Mouse (Mus musculus): ENCODE data around the gene Crybg1. TPM values are rescaled to one million over a fixed set of nuclear protein-coding genes. Genes with fewer than 3 reads are reported as not detected.
"Not testable (repeated sequence)": the region's sequence is repeated elsewhere in the genome, so short reads cannot be mapped to it uniquely, and the experiment has no call there.

Crybg1 gene
- polyA plus RNA-seq, 3 experiments from 2014 or later, result 11.4 to 37.7 (median 19.3) TPM

- ATAC-seq, result no peak
Observed at GRCm38 (mm10) chr10:43964943-43965342, 183.7 kb downstream of the Crybg1 start.

- peak; percentile 88 for ATAC-seq
Observed at GRCm38 (mm10) chr10:43953942-43954341, 194.7 kb downstream of the Crybg1 start.

- ATAC-seq, result no peak
Observed at GRCm38 (mm10) chr10:43945435-43945834, 203.2 kb downstream of the Crybg1 start.

DNA sequence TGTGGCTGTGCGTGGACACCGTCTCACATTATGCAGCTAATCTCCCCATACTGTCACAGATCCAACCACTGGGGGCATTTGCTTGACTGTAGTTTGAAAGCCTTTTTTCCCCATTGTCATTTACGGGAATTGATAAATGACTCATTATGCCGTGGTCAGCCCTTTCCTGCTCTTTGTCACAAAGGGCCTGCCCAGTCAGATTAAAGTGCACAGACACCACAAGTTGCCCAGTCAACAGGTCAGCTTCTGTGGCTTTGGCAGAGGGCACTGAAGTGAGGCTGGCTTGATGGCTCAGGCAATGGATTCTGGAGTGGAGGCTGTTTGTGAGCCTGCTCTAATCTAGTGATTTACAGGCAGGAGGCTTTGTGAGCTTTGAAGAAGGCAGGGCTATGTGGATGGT lies 204.9 kb downstream of the Crybg1 start:
- no peak for ATAC-seq

DNA sequence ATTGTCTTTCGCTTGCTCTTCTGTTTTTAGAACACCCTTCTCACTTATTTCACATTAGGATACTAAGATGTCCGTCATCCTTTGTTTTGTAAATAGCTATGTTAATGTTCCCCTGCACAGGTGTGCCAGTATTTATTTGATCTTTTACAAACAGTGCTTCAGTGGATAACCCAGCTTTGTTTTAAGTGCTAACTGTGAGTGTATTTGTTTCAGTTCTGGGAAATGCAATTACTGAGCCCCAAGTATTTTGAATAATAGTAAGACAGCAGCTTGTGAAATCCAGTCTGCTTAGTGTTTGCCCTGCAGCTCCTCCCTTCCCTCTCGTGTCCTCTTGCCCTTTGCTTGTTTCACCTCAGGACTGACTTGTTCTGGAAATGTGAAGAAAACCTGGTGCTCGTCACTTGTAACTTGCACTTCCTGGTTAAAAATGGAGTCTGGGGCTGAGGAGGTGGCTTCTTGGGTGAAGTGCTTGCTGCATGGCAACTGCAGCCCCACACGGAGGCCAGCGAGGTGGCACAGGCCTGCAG lies 209.5 kb downstream of the Crybg1 start:
- no peak for ATAC-seq

- ATAC-seq, result no peak
Observed at GRCm38 (mm10) chr10:43928596-43928995, 220.1 kb downstream of the Crybg1 start.

- ATAC-seq, result no peak
Observed at GRCm38 (mm10) chr10:43927736-43928135, 220.9 kb downstream of the Crybg1 start.

DNA sequence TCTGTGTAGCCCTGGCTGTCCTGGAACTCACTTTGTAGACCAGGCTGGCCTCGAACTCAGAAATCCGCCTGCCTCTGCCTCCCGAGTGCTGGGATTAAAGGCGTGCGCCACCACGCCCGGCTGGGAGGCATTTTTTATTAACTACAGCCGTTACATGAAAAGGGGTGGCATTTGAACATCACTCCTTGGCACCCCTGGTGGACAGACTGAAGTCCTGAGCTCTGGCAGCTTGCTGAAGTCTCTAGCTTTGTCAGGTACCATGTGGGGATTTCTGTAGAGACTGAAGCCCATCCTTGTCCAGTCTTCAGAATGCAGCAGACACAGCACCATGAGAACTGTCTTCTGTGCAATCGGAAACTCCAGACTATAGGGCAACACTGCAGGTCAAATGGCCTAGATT lies 222.9 kb downstream of the Crybg1 start:
- ATAC-seq, result not testable (repeated sequence)

- ATAC-seq, result no peak
Observed at GRCm38 (mm10) chr10:43923096-43923495, 225.6 kb downstream of the Crybg1 start.

GRCm38 (mm10) chr10:43918696-43919608 lies 229.7 kb downstream of the Crybg1 start:
- peak; percentile 90 for ATAC-seq

DNA sequence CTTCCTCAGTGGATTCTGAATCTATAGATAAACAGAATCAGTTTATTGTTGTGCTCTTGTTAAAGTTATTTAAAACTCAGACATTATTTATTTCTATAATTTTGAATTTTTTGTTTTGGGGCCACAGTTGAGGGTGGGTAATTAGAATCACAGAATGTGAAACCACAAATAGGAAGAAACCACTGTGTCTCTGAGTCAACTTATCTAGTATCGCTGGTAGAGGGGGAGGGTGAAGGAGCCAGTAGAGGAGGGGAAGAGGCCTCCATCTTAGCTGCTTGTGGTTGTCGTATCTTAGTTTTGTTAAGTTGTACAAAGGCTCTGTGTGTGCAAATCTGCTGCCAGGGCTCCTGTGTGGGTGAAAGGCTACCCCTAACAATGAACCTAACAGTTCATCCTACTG lies 231.9 kb downstream of the Crybg1 start:
- ATAC-seq, result no peak

GRCm38 (mm10) chr10:43916181-43916580 lies 232.5 kb downstream of the Crybg1 start:
- no peak for ATAC-seq

DNA sequence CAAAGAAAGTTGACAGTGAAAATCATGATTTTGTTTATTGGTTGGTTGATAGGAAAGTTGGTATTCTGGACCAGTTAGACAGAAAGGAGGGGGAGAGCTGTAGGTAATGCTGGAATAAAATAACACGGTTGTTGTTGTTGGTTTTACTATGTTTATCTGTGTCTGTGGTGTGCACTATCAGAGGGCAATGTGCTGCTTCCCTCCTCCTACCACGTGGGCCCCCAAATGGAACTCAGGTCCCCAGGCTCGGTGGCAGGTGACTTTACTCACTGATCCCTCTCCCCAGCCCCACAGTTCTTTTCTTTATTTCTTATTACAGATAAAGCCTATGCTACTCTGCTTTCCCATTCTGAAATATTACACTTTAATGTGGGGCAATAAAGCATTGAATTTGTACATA lies 236.4 kb downstream of the Crybg1 start:
- ATAC-seq, result no peak

GRCm38 (mm10) chr10:43910873-43911142 lies 237.8 kb downstream of the Crybg1 start:
- no peak for ATAC-seq

- ATAC-seq, result no peak
Observed at GRCm38 (mm10) chr10:43910032-43910872, 238.4 kb downstream of the Crybg1 start.

DNA sequence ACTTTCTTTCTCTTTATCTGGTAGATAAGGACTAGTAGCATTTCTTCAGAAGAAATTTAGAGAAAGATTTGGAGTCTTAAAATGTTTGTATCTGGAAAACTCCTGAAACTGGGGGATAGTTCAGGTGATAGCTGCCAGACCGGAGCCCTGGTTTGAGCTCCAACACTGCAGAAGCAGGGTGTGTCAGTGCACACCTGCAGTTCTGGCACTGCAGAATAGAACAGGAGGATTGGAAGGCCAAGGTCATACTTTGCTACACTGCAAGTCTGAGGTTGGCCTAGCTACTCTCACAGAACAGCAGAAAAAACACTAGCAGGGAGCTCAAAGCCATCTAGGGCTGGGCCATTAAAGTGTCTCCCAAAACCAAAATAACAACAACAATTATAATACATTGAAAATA lies 244.1 kb downstream of the Crybg1 start:
- ATAC-seq, result no peak

- peak; percentile 95 for ATAC-seq
Observed at GRCm38 (mm10) chr10:43901578-43902194, 247.0 kb downstream of the Crybg1 start, which contains the start of the genes Qrsl1 and Rtn4ip1. Qrsl1 (minus strand) TSS chr10:43901745. Rtn4ip1 (plus strand) TSS chr10:43901807.

GRCm38 (mm10) chr10:43900883-43901570 lies 247.6 kb downstream of the Crybg1 start:
- ATAC-seq, result peak; percentile 56
